Mouse (Mus musculus) stomach, postnatal 0 days (tissue): Measurements from ENCODE around the gene Speg. TPM values are rescaled to one million over a fixed set of nuclear protein-coding genes. Genes with fewer than 3 reads are reported as not detected.

Source experiments
- ATAC-seq: fragments of 200-750 bp; cut with Nextera tagmentation; 2 replicates; pipeline ENCODE4 v1.8.0; 2017; ENCODE audit not compliant: low FRiP score, low TSS enrichment
- DNase-seq: peaks from one replicate; pipeline ENCODE4 v3.0.0-alpha.2; 2016; ENCODE audit warnings: low spot score
- H3K27ac ChIP-seq: fragments of 300-500 bp; sonication (generic); replicated peaks from 2 replicates; pipeline ENCODE4 v1.5.1; 2014; ENCODE audit warnings: mild to moderate bottlenecking, control low read depth
- H3K27me3 ChIP-seq: fragments of 300-500 bp; sonication (generic); 2 replicates; pipeline ENCODE4 v1.6.1; 2014; ENCODE audit warnings: low read length; ENCODE audit not compliant: control insufficient read depth, insufficient read depth
- H3K36me3 ChIP-seq: fragments of 300-500 bp; sonication (generic); 2 replicates; pipeline ENCODE4 v1.6.1; 2014; ENCODE audit warnings: low read length, mixed read lengths; ENCODE audit not compliant: control insufficient read depth, insufficient read depth
- H3K4me1 ChIP-seq: fragments of 300-500 bp; sonication (generic); replicated peaks from 2 replicates; pipeline ENCODE4 v1.6.1; 2014; ENCODE audit warnings: antibody characterized with exemption; ENCODE audit not compliant: control insufficient read depth, insufficient read depth
- H3K4me2 ChIP-seq: fragments of 300-500 bp; sonication (generic); replicated peaks from 2 replicates; pipeline ENCODE4 v1.6.1; 2014; ENCODE audit warnings: low read depth, mild to moderate bottlenecking, control low read depth, moderate library complexity
- H3K4me3 ChIP-seq: fragments of 300-500 bp; sonication (generic); 2 replicates; pipeline ENCODE4 v1.5.1; 2014; ENCODE audit warnings: low read depth, low read length, control low read depth
- H3K9ac ChIP-seq: fragments of 300-500 bp; sonication (generic); 2 replicates; pipeline ENCODE4 v1.6.1; 2014; ENCODE audit warnings: mild to moderate bottlenecking, low read length, control low read depth, mixed read lengths
- H3K9me3 ChIP-seq: fragments of 300-500 bp; sonication (generic); 2 replicates; pipeline ENCODE4 v1.6.1; 2016; ENCODE audit warnings: low read length; ENCODE audit not compliant: control insufficient read depth
- CTCF ChIP-seq: IDR thresholded peaks from 2 replicates; pipeline ENCODE4 v1.5.1; 2016; ENCODE audit warnings: antibody characterized with exemption, low read depth, mild to moderate bottlenecking, moderate library complexity
- EP300 ChIP-seq: optimal IDR thresholded peaks from 2 replicates; pipeline ENCODE3; 2016; ENCODE audit warnings: antibody characterized with exemption
- WGBS: fragments of 180-500 bp; shearing (Covaris S2); extraction: QIAGEN DNeasy Blood & Tissue Kit; methylation state at CpG from one replicate; pipeline ENCODE4 v1.1.7; 2014; 5-methylcytosine and 5-hydroxymethylcytosine counted together
- polyA plus RNA-seq: library from polyadenylated mRNA; unstranded; fragments of >200 nt; fragmentation: Nextera tagmentation; extraction: Ambion mirVana; gene quantifications from 2 replicates; pipeline ENCODE4 v1.2.1, GENCODE M21; 2015

The Speg gene
- polyA plus RNA-seq, 1 experiment from 2014 or later: 30.0 TPM

- Histone ChIP-seq H3K27me3 (no peaks in the 10 kb centered on the region), H3K4me2 (no peak overlapping the region), H3K27ac (no peak overlapping the region), H3K4me1 (no peaks in the 10 kb centered on the region), H3K9ac (no peak overlapping the region), H3K36me3 (0 out of 2 replicates have a peak, but pooled peaks cover 3% of the 10 kb centered on the region), H3K4me3 (no peak overlapping the region), H3K9me3 (no peaks in the 10 kb centered on the region)
- WGBS: 43% methylated on average over 25 of the region's 25 CpGs
- DNase-seq: no peak
- no peak for TF ChIP-seq CTCF
- no peak for TF ChIP-seq EP300
- no peak for ATAC-seq
Observed at GRCm38 (mm10) chr1:75369360-75369983, 5.6 kb upstream of the Speg start.

- ATAC-seq: peak; percentile 40
Observed at GRCm38 (mm10) chr1:75369984-75370660, 5.0 kb upstream of the Speg start.

DNA sequence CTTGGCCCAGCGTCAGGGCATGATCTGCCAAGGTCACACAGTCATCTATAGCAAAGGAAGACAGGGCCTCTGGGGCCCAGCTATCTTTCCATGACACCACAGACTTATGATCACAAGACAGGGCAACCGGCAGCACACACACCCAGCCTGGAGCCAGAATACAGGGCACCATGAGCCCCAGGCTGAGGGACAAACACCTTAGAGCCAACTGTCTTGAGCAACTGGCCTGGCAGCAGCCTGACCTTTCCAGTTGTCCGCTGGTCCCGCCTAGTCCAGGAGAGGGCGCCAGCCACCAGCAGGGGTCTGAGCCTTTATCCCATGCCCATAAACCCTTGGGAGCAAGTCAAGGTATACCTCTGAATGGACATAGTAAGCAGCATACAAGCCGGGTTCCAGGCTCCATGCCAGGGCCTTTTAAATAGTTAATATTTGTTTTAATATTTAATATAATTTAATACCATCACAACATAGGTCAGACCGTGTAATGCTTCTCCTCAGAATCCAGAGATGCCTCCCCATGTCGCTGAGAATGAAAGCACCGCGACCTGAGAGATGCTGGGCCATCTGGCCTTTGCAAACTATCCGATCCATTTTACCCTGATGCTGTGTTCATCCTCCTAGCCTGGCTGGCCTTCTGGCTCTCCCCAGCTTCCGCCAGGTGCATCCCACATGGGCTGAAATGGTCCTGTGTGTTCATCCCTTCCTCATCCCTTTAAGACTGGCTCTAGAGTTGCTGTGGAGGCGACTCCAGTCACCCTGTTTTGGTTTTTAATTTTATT lies 3.6 kb upstream of the Speg start:
- Histone ChIP-seq H3K27me3 (no peaks in the 10 kb centered on the region), H3K9me3 (no peaks in the 10 kb centered on the region), H3K4me2 (no peak overlapping the region), H3K36me3 (no peaks in the 10 kb centered on the region), H3K4me3 (no peak overlapping the region), H3K9ac (no peak overlapping the region), H3K27ac (no peak overlapping the region), H3K4me1 (0 out of 2 replicates have a peak, but pooled peaks cover 3% of the 10 kb centered on the region)
- DNase-seq (peak; percentile 61), ATAC-seq (0 out of 2 replicates have a peak, but pooled peaks have one; percentile 33)
- WGBS: 59% methylated on average over 13 of the region's 13 CpGs
- no peak for TF ChIP-seq EP300
- TF ChIP-seq CTCF: peak; percentile 79

More at GRCm38 (mm10) chr1:75369984-75370660, 5.0 kb upstream of the Speg start:
- Histone ChIP-seq H3K27me3 (no peaks in the 10 kb centered on the region), H3K9ac (no peak overlapping the region), H3K27ac (no peak overlapping the region), H3K9me3 (no peaks in the 10 kb centered on the region), H3K4me3 (no peak overlapping the region), H3K4me1 (no peaks in the 10 kb centered on the region), H3K36me3 (0 out of 2 replicates have a peak, but pooled peaks cover 3% of the 10 kb centered on the region), H3K4me2 (no peak overlapping the region)
- TF ChIP-seq CTCF (no peak), EP300 (no peak)
- DNase-seq: peak; percentile 47
- 35% methylated on average over 13 of the region's 13 CpGs for WGBS

DNA sequence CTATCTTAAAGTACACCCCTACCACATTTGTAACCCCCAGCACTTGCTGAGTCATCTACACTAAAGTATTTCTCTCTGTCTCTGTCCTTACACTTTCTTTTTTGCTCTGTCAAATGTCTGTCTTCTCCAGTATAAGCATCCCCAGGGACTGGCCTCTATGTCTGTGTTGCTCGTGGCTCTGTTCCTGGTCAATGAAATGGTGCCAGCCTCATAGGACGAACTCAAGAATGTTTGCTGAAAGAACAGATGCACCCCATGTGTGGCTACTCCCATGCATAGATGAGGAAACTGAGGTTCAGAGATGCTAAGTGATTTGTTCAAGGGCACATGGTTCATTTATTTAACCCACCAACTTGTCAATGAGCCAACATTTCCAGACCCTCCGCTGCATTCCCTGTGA lies 2.6 kb upstream of the Speg start:
- Histone ChIP-seq H3K27me3 (no peaks in the 10 kb centered on the region), H3K27ac (no peak overlapping the region), H3K4me2 (no peak overlapping the region), H3K36me3 (no peaks in the 10 kb centered on the region), H3K4me3 (no peak overlapping the region), H3K9me3 (no peaks in the 10 kb centered on the region), H3K4me1 (0 out of 2 replicates have a peak, but pooled peaks cover 3% of the 10 kb centered on the region), H3K9ac (no peak overlapping the region)
- DNase-seq: no peak
- ATAC-seq: no peak
- WGBS: 68% methylated on average over 3 of the region's 3 CpGs
- TF ChIP-seq EP300 (no peak), CTCF (no peak)

DNA sequence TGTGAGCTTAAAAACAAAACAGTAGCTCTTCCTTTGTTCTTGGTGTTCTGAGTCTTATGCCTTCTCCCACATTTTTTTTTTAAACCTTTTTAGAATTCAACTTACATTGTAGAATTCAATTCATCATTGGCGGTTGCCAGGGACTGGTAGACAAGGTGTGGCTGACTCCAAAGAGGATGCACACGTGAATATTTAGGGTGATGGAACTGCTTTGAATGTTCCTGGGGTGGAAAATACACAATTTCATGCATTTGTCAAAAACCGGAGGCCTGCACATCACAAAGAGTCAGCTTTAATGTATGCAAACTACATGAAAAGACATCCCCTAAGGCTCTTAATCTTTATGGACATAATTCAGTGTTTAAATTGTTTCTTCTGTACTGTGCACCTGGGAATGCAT lies 1.8 kb upstream of the Speg start:
- WGBS: 67% methylated on average over 3 of the region's 3 CpGs
- Histone ChIP-seq H3K27me3 (no peaks in the 10 kb centered on the region), H3K36me3 (no peaks in the 10 kb centered on the region), H3K27ac (no peak overlapping the region), H3K9ac (no peak overlapping the region), H3K9me3 (no peaks in the 10 kb centered on the region), H3K4me1 (0 out of 2 replicates have a peak, but pooled peaks cover 3% of the 10 kb centered on the region), H3K4me2 (no peak overlapping the region), H3K4me3 (no peak overlapping the region)
- DNase-seq: no peak
- no peak for ATAC-seq
- TF ChIP-seq CTCF: no peak
- TF ChIP-seq EP300: no peak
